Mouse (Mus musculus) layer of hippocampus, postnatal 25 days (tissue): Measurements from ENCODE around the gene Mgea5. TPM values are rescaled to one million over a fixed set of nuclear protein-coding genes. Genes with fewer than 3 reads are reported as not detected.
"Not testable (repeated sequence)": the region's sequence is repeated elsewhere in the genome, so short reads cannot be mapped to it uniquely, and the experiment has no call there.

ENCODE experiments used
- DNase-seq, 2 experiments: peaks; one replicate each; pipeline ENCODE4 v3.0.0; 2022; ENCODE audit warnings: mixed read lengths in 2 of 2, low spot score in 1 of 2; ENCODE audit errors: extremely low spot score in 1 of 2
- total RNA-seq, 2 experiments: library from RNA; stranded (reverse); gene quantifications; 2 replicates each; pipeline ENCODE4 v1.2.3; 2021

The Mgea5 gene
- 100 to 1,000 TPM; 147 to 148 TPM for total RNA-seq

GRCm38 (mm10) chr19:45783181-45783932, at the start of gene Mgea5:
TSS of gene Mgea5 (minus strand) at chr19:45783837.
- DNase-seq: peak; percentile 91

- no peak for DNase-seq
Observed at GRCm38 (mm10) chr19:45830679-45831078, 47.0 kb upstream of the Mgea5 start.

GRCm38 (mm10) chr19:45827736-45828135, 44.1 kb upstream of the Mgea5 start:
- no peak for DNase-seq

- no peak for DNase-seq
Observed at GRCm38 (mm10) chr19:45827125-45827524, 43.5 kb upstream of the Mgea5 start.

GRCm38 (mm10) chr19:45826146-45826545, 42.5 kb upstream of the Mgea5 start:
- DNase-seq: no peak

GRCm38 (mm10) chr19:45821832-45822231, 38.2 kb upstream of the Mgea5 start:
- DNase-seq: no peak

GRCm38 (mm10) chr19:45817816-45818490, 34.3 kb upstream of the Mgea5 start:
- no peak for DNase-seq

GRCm38 (mm10) chr19:45816727-45817126, 33.1 kb upstream of the Mgea5 start:
- no peak for DNase-seq

GRCm38 (mm10) chr19:45815831-45816405, 32.3 kb upstream of the Mgea5 start, which contains the start of gene Kcnip2:
TSS of gene Kcnip2 (minus strand) at chr19:45816061.
- DNase-seq: peak; percentile 48 to 64

GRCm38 (mm10) chr19:45815170-45815569, 31.5 kb upstream of the Mgea5 start:
- DNase-seq: no peak

- DNase-seq: no peak
Observed at GRCm38 (mm10) chr19:45813801-45814200, 30.2 kb upstream of the Mgea5 start.

- peak; percentile 92 to 100 for DNase-seq
Observed at GRCm38 (mm10) chr19:45813263-45813662, 29.6 kb upstream of the Mgea5 start.

- no peak for DNase-seq
Observed at GRCm38 (mm10) chr19:45812673-45813252, 29.1 kb upstream of the Mgea5 start.

- DNase-seq: no peak
Observed at GRCm38 (mm10) chr19:45812115-45812514, 28.5 kb upstream of the Mgea5 start.

GRCm38 (mm10) chr19:45811028-45811674, 27.5 kb upstream of the Mgea5 start:
- DNase-seq: no peak

GRCm38 (mm10) chr19:45807732-45808131, 24.1 kb upstream of the Mgea5 start:
- no peak for DNase-seq

GRCm38 (mm10) chr19:45805817-45806216, 22.2 kb upstream of the Mgea5 start:
- DNase-seq: not testable (repeated sequence)

- DNase-seq: no peak
Observed at GRCm38 (mm10) chr19:45804593-45805368, 21.1 kb upstream of the Mgea5 start.

- DNase-seq: no peak
Observed at GRCm38 (mm10) chr19:45803408-45803807, 19.8 kb upstream of the Mgea5 start.

- no peak for DNase-seq
Observed at GRCm38 (mm10) chr19:45802702-45803101, 19.1 kb upstream of the Mgea5 start.
